Mouse (Mus musculus) G1E (cell line): ENCODE data around the gene H13. TPM values are rescaled to one million over a fixed set of nuclear protein-coding genes. Genes with fewer than 3 reads are reported as not detected.
A peak's percentile ranks its signal among the peaks of the same experiment; 100 is the strongest.

ENCODE experiments used
- ATAC-seq: 2 replicates; pipeline ENCODE4 v1.8.0; 2016; ENCODE audit warnings: mild to moderate bottlenecking; ENCODE audit not compliant: insufficient number of reproducible peaks, poor library complexity, low FRiP score, severe bottlenecking; ENCODE audit errors: extremely low read depth
- DNase-seq: peaks from one replicate; pipeline ENCODE4 v3.0.0; 2012; ENCODE audit warnings: low spot score
- H3K27me3 ChIP-seq: 2 replicates; pipeline ENCODE4 v1.6.1; 2012; ENCODE audit warnings: mild to moderate bottlenecking, low read length, inconsistent platforms; ENCODE audit not compliant: insufficient read depth
- H3K36me3 ChIP-seq: replicated peaks from 2 replicates; pipeline ENCODE3; 2012; ENCODE audit warnings: mild to moderate bottlenecking, inconsistent platforms
- H3K4me1 ChIP-seq: 2 replicates; pipeline ENCODE4 v1.6.1; 2012; ENCODE audit warnings: low read depth, low read length, inconsistent platforms, mixed read lengths; ENCODE audit not compliant: insufficient read depth
- H3K4me3 ChIP-seq: 2 replicates; pipeline ENCODE4 v1.5.1; 2012; ENCODE audit warnings: low read depth, mild to moderate bottlenecking, inconsistent platforms, low read length, moderate library complexity, mixed read lengths
- H3K9me3 ChIP-seq: replicated peaks from 2 replicates; pipeline ENCODE4 v1.6.1; 2012; ENCODE audit warnings: inconsistent platforms
- CTCF ChIP-seq: IDR thresholded peaks from 2 replicates; pipeline ENCODE4 v1.5.1; 2012; ENCODE audit warnings: low read depth, low read length, inconsistent platforms, mixed read lengths
- GATA1 ChIP-seq: IDR thresholded peaks from 2 replicates; pipeline ENCODE4 v1.6.1; 2012; ENCODE audit warnings: borderline replicate concordance, low read length, inconsistent platforms, mixed read lengths
- GATA2 ChIP-seq: IDR thresholded peaks from 2 replicates; pipeline ENCODE4 v1.6.1; 2012; ENCODE audit warnings: low read depth, low read length, inconsistent platforms, borderline replicate concordance
- POLR2AphosphoS5 ChIP-seq: IDR thresholded peaks from 2 replicates; pipeline ENCODE4 v1.6.1; 2012; ENCODE audit warnings: low read depth, low read length, inconsistent platforms; ENCODE audit not compliant: insufficient replicate concordance
- TAL1 ChIP-seq: conservative IDR thresholded peaks from 2 replicates; pipeline ENCODE4 v1.6.1; 2012; ENCODE audit warnings: low read depth, low read length, inconsistent platforms, mixed read lengths
- polyA plus RNA-seq: library from polyadenylated mRNA; stranded (reverse); fragments of >175 nt; gene quantifications from 2 replicates; pipeline ENCODE4 v1.2.3, GENCODE M21; 2012
- total RNA-seq, 2 experiments: library from RNA; stranded (forward) in 1 of 2; stranded (reverse) in 1 of 2; fragments of 200-1000 nt in 1 of 2; fragments of >200 nt in 1 of 2; fragmentation: Nextera tagmentation in 1 of 2; gene quantifications; 2 replicates each; pipeline ENCODE4 v1.2.3; 2014 to 2017

H13 gene
- total and polyA plus RNA-seq, 3 experiments, result 43.2 to 65.2 (median 54.2) TPM

- TF ChIP-seq TAL1, result no peak
- no peak for DNase-seq
- no peaks in the 10 kb centered on the region for H3K27me3 ChIP-seq
- no peaks in the 10 kb centered on the region for H3K9me3 ChIP-seq
- no peak for ATAC-seq
- peaks cover 100% of the 10 kb centered on the region for H3K36me3 ChIP-seq
- H3K4me3 ChIP-seq, result no peak overlapping the region
- peaks cover 38% of the 10 kb centered on the region for H3K4me1 ChIP-seq
These were observed 10.6 kb downstream of the H13 start for GRCm38 (mm10) chr2:152679701-152680355.

DNA sequence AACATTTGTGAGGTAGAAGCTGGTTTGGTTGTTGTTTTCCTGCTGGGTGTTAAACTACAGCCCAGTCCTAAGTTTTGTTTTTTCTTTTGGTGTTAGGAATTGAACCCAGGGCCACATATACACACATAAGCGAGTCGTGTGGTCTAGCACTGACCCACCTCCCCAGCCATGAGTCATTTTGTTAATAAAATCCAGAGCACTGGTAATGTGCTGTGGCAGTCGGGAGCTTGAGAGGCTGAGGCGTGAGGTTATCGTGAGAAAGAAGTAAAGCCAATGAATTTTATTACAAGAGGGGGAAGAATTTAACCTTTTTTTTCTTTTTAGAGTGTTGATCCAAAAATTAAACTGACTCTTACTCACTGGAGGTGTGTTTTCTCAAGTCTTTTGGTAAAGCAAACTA is 13.8 kb downstream of the H13 start:
- DNase-seq (no peak), ATAC-seq (no peak)
- Histone ChIP-seq H3K36me3 (peaks cover 99% of the 10 kb centered on the region), H3K27me3 (no peaks in the 10 kb centered on the region), H3K4me1 (peaks cover 23% of the 10 kb centered on the region), H3K9me3 (peaks cover 2% of the 10 kb centered on the region; the same call in 1 of the 2 replicates), H3K4me3 (no peak overlapping the region)
- TF ChIP-seq TAL1 (no peak), CTCF (no peak), GATA1 (no peak), POLR2AphosphoS5 (no peak), GATA2 (no peak)

DNA sequence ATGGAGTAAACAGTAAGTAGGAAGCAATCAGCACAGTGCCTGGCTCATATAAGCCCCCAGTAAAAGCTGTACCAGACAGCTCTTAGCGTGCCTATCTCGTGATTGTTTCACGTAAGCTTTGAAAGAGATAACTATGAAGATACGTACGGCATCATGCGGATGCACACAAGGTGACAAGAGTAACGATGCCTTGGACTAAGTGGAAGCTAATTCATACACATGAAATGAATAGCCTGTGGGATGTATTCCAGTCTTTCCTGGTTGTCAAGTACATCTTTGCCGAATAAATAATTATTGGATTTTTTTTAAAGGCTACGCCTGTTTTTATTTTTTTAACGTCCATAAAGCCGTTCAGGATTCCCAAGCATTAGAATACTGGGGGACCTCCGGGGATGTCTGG is 17.1 kb downstream of the H13 start:
- peaks cover 34% of the 10 kb centered on the region for H3K4me1 ChIP-seq
- peaks cover 99% of the 10 kb centered on the region for H3K36me3 ChIP-seq
- ATAC-seq, result no peak
- H3K9me3 ChIP-seq, result peaks cover 2% of the 10 kb centered on the region; the same call in 1 of the 2 replicates
- no peak for TF ChIP-seq TAL1
- TF ChIP-seq GATA1, result no peak
- TF ChIP-seq POLR2AphosphoS5, result no peak
- TF ChIP-seq CTCF, result no peak
- TF ChIP-seq GATA2, result no peak
- DNase-seq, result no peak
- no peaks in the 10 kb centered on the region for H3K27me3 ChIP-seq
- H3K4me3 ChIP-seq, result peak overlapping the region; percentile 41; the same call in 1 of the 2 replicates

GRCm38 (mm10) chr2:152686806-152687267 is 17.6 kb downstream of the H13 start, which contains the start of gene Mcts2:
Gene Mcts2 (plus strand): TSS chr2:152687035.
- ATAC-seq, result peak; percentile 88
- H3K4me1 ChIP-seq, result peaks cover 39% of the 10 kb centered on the region
- peaks cover 99% of the 10 kb centered on the region for H3K36me3 ChIP-seq
- peak; percentile 84 for DNase-seq
- H3K27me3 ChIP-seq, result no peaks in the 10 kb centered on the region
- peaks cover 2% of the 10 kb centered on the region; the same call in 1 of the 2 replicates for H3K9me3 ChIP-seq
- TF ChIP-seq GATA1 (no peak), POLR2AphosphoS5 (0 out of 2 replicates have a peak, but pooled peaks have one; percentile 22)
- H3K4me3 ChIP-seq, result peak within 1 kb of the TSS; percentile 71

DNA sequence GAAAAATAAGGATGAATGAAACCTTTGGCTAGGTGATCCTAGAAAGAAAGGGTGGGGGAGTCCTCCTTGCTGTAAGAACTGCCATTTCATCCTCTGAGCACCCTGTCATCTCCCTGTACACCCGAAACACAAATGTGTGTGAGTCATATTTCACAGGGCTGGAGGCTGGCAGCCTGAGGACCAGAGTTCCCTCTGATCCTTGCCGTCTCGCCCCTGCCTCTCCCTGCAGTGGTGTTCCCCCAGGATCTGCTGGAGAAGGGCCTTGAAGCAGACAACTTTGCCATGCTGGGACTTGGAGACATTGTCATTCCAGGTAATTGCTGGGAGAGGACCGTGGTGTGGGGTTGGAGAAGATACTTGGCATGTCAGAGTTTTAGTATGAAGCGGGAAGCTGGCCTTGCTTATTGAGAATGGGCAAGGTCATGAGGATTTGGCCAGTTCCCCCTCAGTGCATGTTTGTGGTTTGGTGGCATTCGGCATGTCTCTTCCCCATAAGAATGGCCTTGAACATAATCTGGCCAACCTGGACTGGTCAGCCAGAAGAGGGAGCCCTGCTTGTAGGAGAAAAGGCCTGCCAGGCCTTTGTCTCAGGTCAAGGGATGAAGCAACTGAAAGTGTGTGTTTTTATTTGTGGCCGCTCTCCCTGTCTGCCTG is 22.4 kb downstream of the H13 start:
- Histone ChIP-seq H3K4me1 (peaks cover 63% of the 10 kb centered on the region), H3K4me3 (no peak overlapping the region), H3K36me3 (peaks cover 98% of the 10 kb centered on the region), H3K27me3 (no peaks in the 10 kb centered on the region), H3K9me3 (peaks cover 1% of the 10 kb centered on the region; the same call in 1 of the 2 replicates)
- no peak for ATAC-seq
- DNase-seq, result no peak
- TF ChIP-seq TAL1, result no peak
- no peak for TF ChIP-seq GATA2
- TF ChIP-seq POLR2AphosphoS5, result no peak
- no peak for TF ChIP-seq GATA1
- TF ChIP-seq CTCF, result no peak

DNA sequence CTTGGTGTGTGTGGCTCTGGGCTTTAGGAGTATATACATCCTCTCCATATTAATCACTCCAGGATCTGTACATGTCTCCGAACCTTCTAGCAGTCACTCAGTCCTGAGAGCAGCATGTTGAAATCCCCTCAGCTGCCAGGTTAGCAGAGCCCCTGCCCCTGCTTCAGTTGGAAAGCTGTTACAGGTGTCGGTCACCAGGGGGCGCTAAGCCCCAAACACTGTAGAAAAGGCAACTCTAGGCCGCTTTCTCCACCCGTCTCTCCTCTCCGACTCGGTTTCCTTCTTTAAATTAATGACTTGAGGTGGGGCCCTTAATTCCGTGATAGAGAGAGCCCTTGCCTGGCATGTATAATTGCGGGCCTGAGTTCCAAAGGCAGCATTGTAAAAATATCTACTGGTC is 24.0 kb downstream of the H13 start:
- Histone ChIP-seq H3K4me1 (peaks cover 72% of the 10 kb centered on the region), H3K9me3 (no peaks in the 10 kb centered on the region), H3K36me3 (peaks cover 99% of the 10 kb centered on the region), H3K4me3 (peak overlapping the region; percentile 53; the same call in 1 of the 2 replicates), H3K27me3 (no peaks in the 10 kb centered on the region)
- ATAC-seq (peak; percentile 22; the same call in 1 of the 2 replicates), DNase-seq (peak; percentile 63)
- TF ChIP-seq CTCF (peak; percentile 91), TAL1 (no peak)
